Mouse (Mus musculus): ENCODE results near the gene Macrod2. TPM values are rescaled to one million over a fixed set of nuclear protein-coding genes. Genes with fewer than 3 reads are reported as not detected.

Macrod2 gene
- polyA plus RNA-seq, 2 experiments: 2.1 to 7.7 TPM

- ATAC-seq (ENCODE audit: insufficient read depth): no peak
- H3K36me3 ChIP-seq (replicated peaks; ENCODE audit: control insufficient read depth, insufficient read depth, low read depth): no peaks in the 10 kb centered on the region
- 50% methylated on average over 2 of the region's 2 CpGs for WGBS (ENCODE audit: insufficient replicate concordance)
- DNase-seq (ENCODE audit: low read depth in 3 of 3, low spot score in 3 of 3): no peak
- no peak overlapping the region for H3K9ac ChIP-seq (replicated peaks)
- no peak overlapping the region for H3K4me2 ChIP-seq (ENCODE audit: low read depth)
- H3K4me1 ChIP-seq (replicated peaks; ENCODE audit: control insufficient read depth in 2 of 2, insufficient read depth in 2 of 2, low read length in 1 of 2): no peaks in the 10 kb centered on the region
- TF ChIP-seq EP300 (IDR thresholded peaks at IDR 0.05; ENCODE audit: low read depth): no peak
- TF ChIP-seq CTCF (IDR thresholded peaks at IDR 0.05; ENCODE audit: low read depth): no peak
- H3K9me3 ChIP-seq (ENCODE audit: control insufficient read depth, low read length): no peaks in the 10 kb centered on the region
- no peak overlapping the region for H3K4me3 ChIP-seq (ENCODE audit: insufficient read depth in 1 of 2, low read depth in 2 of 2, low read length in 2 of 2)
- H3K27me3 ChIP-seq (ENCODE audit: control insufficient read depth, insufficient read depth, low read length): no peaks in the 10 kb centered on the region
- no peak overlapping the region for H3K27ac ChIP-seq
Measured at GRCm38 (mm10) chr2:141920377-141920992, 1525.4 kb downstream of the Macrod2 start.

GRCm38 (mm10) chr2:141935130-141935529, 1540.0 kb downstream of the Macrod2 start:
- WGBS (ENCODE audit: insufficient replicate concordance): 32% methylated on average over 2 of the region's 2 CpGs
- ATAC-seq (ENCODE audit: insufficient read depth): no peak
- TF ChIP-seq CTCF (IDR thresholded peaks at IDR 0.05; ENCODE audit: low read depth) (no peak), EP300 (IDR thresholded peaks at IDR 0.05; ENCODE audit: low read depth) (no peak)

GRCm38 (mm10) chr2:141954795-141955194, 1559.7 kb downstream of the Macrod2 start:
- no peak for ATAC-seq (ENCODE audit: insufficient read depth)
- DNase-seq (ENCODE audit: low read depth in 3 of 3, low spot score in 3 of 3): no peak

More at GRCm38 (mm10) chr2:141935130-141935529, 1540.0 kb downstream of the Macrod2 start:
- Histone ChIP-seq H3K4me2 (ENCODE audit: low read depth) (no peak overlapping the region), H3K4me3 (ENCODE audit: insufficient read depth in 1 of 2, low read depth in 2 of 2, low read length in 2 of 2) (no peak overlapping the region), H3K9ac (replicated peaks) (no peak overlapping the region), H3K36me3 (replicated peaks; ENCODE audit: control insufficient read depth, insufficient read depth, low read depth) (no peaks in the 10 kb centered on the region), H3K4me1 (replicated peaks; ENCODE audit: control insufficient read depth in 2 of 2, insufficient read depth in 2 of 2, low read length in 1 of 2) (no peaks in the 10 kb centered on the region), H3K27ac (no peak overlapping the region), H3K9me3 (ENCODE audit: control insufficient read depth, low read length) (no peaks in the 10 kb centered on the region), H3K27me3 (ENCODE audit: control insufficient read depth, insufficient read depth, low read length) (no peaks in the 10 kb centered on the region)
- no peak for DNase-seq (ENCODE audit: low read depth in 3 of 3, low spot score in 3 of 3)

GRCm38 (mm10) chr2:141955197-141955596, 1560.1 kb downstream of the Macrod2 start:
- no peak for ATAC-seq (ENCODE audit: insufficient read depth)
- Histone ChIP-seq H3K36me3 (replicated peaks; ENCODE audit: control insufficient read depth, insufficient read depth, low read depth) (no peaks in the 10 kb centered on the region), H3K9ac (replicated peaks) (no peak overlapping the region), H3K4me1 (replicated peaks; ENCODE audit: control insufficient read depth in 2 of 2, insufficient read depth in 2 of 2, low read length in 1 of 2) (no peaks in the 10 kb centered on the region), H3K27ac (no peak overlapping the region), H3K9me3 (ENCODE audit: control insufficient read depth, low read length) (no peaks in the 10 kb centered on the region), H3K4me2 (ENCODE audit: low read depth) (no peak overlapping the region), H3K4me3 (ENCODE audit: insufficient read depth in 1 of 2, low read depth in 2 of 2, low read length in 2 of 2) (no peak overlapping the region), H3K27me3 (ENCODE audit: control insufficient read depth, insufficient read depth, low read length) (no peaks in the 10 kb centered on the region)
- WGBS (ENCODE audit: insufficient replicate concordance): 39% methylated on average over 3 of the region's 3 CpGs
- DNase-seq (ENCODE audit: low read depth in 3 of 3, low spot score in 3 of 3): no peak
- TF ChIP-seq EP300 (IDR thresholded peaks at IDR 0.05; ENCODE audit: low read depth) (no peak), CTCF (IDR thresholded peaks at IDR 0.05; ENCODE audit: low read depth) (no peak)

More at GRCm38 (mm10) chr2:141954795-141955194, 1559.7 kb downstream of the Macrod2 start:
- TF ChIP-seq CTCF (IDR thresholded peaks at IDR 0.05; ENCODE audit: low read depth): no peak
- TF ChIP-seq EP300 (IDR thresholded peaks at IDR 0.05; ENCODE audit: low read depth): no peak
- no peak overlapping the region for H3K4me3 ChIP-seq (ENCODE audit: insufficient read depth in 1 of 2, low read depth in 2 of 2, low read length in 2 of 2)
- no peak overlapping the region for H3K9ac ChIP-seq (replicated peaks)
- H3K9me3 ChIP-seq (ENCODE audit: control insufficient read depth, low read length): no peaks in the 10 kb centered on the region
- H3K4me1 ChIP-seq (replicated peaks; ENCODE audit: control insufficient read depth in 2 of 2, insufficient read depth in 2 of 2, low read length in 1 of 2): no peaks in the 10 kb centered on the region
- no peak overlapping the region for H3K4me2 ChIP-seq (ENCODE audit: low read depth)
- H3K27ac ChIP-seq: no peak overlapping the region
- 30% methylated on average over 1 of the region's 1 CpGs for WGBS (ENCODE audit: insufficient replicate concordance)
- no peaks in the 10 kb centered on the region for H3K27me3 ChIP-seq (ENCODE audit: control insufficient read depth, insufficient read depth, low read length)
- no peaks in the 10 kb centered on the region for H3K36me3 ChIP-seq (replicated peaks; ENCODE audit: control insufficient read depth, insufficient read depth, low read depth)

GRCm38 (mm10) chr2:141962868-141963267, 1567.8 kb downstream of the Macrod2 start:
- TF ChIP-seq CTCF (IDR thresholded peaks at IDR 0.05; ENCODE audit: low read depth) (no peak), EP300 (IDR thresholded peaks at IDR 0.05; ENCODE audit: low read depth) (no peak)
- WGBS (ENCODE audit: insufficient replicate concordance): 36% methylated on average over 1 of the region's 1 CpGs
- H3K9ac ChIP-seq (replicated peaks): no peak overlapping the region
- H3K4me2 ChIP-seq (ENCODE audit: low read depth): no peak overlapping the region
- no peaks in the 10 kb centered on the region for H3K27me3 ChIP-seq (ENCODE audit: control insufficient read depth, insufficient read depth, low read length)
- DNase-seq (ENCODE audit: low read depth in 3 of 3, low spot score in 3 of 3) (no peak), ATAC-seq (ENCODE audit: insufficient read depth) (no peak)
- no peaks in the 10 kb centered on the region for H3K36me3 ChIP-seq (replicated peaks; ENCODE audit: control insufficient read depth, insufficient read depth, low read depth)
- H3K27ac ChIP-seq: no peak overlapping the region
- no peaks in the 10 kb centered on the region for H3K9me3 ChIP-seq (ENCODE audit: control insufficient read depth, low read length)
- H3K4me1 ChIP-seq (replicated peaks; ENCODE audit: control insufficient read depth in 2 of 2, insufficient read depth in 2 of 2, low read length in 1 of 2): no peaks in the 10 kb centered on the region
- no peak overlapping the region for H3K4me3 ChIP-seq (ENCODE audit: insufficient read depth in 1 of 2, low read depth in 2 of 2, low read length in 2 of 2)
